Mouse (Mus musculus) layer of hippocampus, adult 18-20 months (tissue): ENCODE data around the gene Gpr34. TPM values are rescaled to one million over a fixed set of nuclear protein-coding genes. Genes with fewer than 3 reads are reported as not detected.

Source experiments
- DNase-seq, 2 experiments: peaks; one replicate each; pipeline ENCODE4 v3.0.0; 2022; ENCODE audit warnings: low spot score in 2 of 2
- long read RNA-seq: library from polyadenylated mRNA; stranded (forward); transcript quantifications from one replicate; pipeline ENCODE4 v2.0.0, GENCODE M21; 2021
- total RNA-seq, 2 experiments: library from RNA; stranded (reverse); gene quantifications; 2 replicates each; pipeline ENCODE4 v1.2.3; 2021

Gpr34 gene
- total RNA-seq = 10 to 100 TPM in 1 of 2 experiments, 1 to 10 TPM in 1; 9.2 to 22.3 TPM
- long read RNA-seq, transcript Gpr34-202 (3 exons, 1,898 nt) = major isoform, 5 of 12 reads
- long read RNA-seq, partial matches to known transcripts = 2 of 12 reads
- long read RNA-seq, other reads (novel, unspliced or antisense) = 2 of 12 reads

- DNase-seq = no peak
These were observed at the start of gene Gpr34 for GRCm38 (mm10) chrX:13631599-13632283. Gene Gpr34 (plus strand): TSS chrX:13632089.

- DNase-seq = no peak
These were observed 32.5 kb upstream of the Gpr34 start for GRCm38 (mm10) chrX:13599373-13599772.

GRCm38 (mm10) chrX:13599966-13600365 is 31.9 kb upstream of the Gpr34 start:
- no peak for DNase-seq

DNA sequence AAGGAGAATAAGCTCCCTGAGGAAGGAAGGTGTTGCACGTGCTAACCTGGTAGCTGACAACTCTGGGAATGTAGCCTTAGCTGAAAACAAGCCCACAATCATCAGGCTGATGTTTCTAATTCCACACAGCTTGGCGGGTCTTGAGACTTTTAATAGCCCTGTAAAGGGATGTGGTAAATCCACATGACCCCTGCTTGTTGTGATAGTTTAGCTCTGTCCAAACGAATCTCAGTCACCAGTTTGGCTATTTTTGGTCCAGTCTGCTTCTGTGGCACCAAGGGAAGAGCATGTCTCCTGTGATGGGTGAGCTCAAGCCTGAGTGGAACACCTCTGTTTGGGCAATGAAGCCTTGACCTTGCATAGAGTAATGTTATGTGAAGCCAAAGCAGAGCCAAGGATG is 25.1 kb upstream of the Gpr34 start:
- DNase-seq = no peak

DNA sequence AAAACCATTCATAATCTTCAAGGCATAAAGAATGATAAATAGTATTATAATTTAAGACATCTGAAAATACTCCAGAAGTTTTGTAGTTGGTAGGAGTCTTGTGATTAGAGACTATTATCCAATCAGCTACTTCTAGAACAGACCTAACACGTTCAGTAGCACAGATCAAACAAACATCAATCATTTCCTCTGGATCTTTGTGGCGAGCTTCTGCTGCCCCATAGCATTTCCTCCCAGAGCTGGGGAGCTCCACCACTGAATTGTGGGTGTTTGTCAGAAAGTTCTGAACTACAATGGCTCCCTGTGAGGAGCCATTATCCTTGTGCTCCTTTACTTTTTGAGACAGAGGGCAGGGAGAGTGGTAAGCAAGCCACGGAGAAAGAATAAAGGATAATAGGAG is 24.1 kb upstream of the Gpr34 start:
- DNase-seq = no peak

GRCm38 (mm10) chrX:13611114-13611513 is 20.8 kb upstream of the Gpr34 start:
- DNase-seq = no peak

DNA sequence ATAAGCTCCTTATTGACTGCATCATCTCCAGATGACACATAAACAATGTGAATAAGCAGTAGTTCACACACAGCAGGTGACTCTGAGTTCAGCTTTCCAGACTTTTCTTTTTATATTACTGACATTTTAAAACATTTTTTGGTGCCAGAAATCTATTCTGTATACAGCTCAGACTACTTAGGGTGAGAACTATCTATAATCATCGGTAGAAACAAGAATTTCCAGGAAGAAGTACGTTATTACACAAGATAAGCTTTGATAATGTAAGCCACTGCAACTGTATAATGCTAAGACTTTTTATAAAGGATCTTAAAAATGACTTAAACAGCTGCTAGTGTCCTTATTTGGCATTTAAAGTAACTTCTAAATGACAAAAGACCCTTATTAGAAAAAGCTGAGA is 19.8 kb upstream of the Gpr34 start:
- no peak for DNase-seq

GRCm38 (mm10) chrX:13616726-13617125 is 15.2 kb upstream of the Gpr34 start:
- DNase-seq = no peak

DNA sequence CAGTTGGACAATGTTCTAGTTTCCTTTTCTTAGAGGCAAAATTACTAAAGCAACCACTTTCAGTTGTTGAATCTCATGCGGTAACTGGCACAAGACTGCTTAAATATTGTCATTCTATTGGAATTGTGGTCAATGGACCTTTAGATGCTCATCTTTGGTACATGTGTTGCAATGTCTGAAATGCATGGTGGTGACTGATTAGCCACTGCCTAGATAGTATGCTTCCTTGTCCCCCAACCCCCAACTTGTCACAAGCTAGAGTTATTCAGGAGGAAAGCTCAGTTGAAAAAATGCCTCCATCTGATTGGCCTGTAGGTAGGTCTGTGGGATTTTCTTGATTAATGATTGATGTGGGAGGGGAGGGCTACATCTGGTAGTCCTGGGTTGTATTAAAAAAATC is 14.6 kb upstream of the Gpr34 start:
- DNase-seq = no peak

DNA sequence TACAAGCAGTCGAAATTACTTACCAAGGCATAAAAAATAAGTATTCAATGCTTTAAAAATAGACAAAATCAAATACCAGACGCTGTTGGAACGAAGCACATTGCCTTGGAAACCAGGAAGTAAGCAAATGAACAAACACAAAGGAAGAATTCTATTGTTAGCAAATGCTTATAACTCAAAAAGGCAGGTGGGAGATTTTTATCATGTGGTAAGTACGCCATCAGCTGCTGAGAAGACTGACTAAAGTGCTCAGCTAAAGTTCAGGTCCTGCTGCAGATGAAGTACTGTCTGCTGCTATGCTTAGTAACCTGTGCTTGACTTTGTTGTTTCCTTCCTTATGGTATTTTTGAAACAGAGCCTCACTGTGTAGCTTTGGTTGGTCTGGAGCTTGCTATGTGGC is 13.4 kb upstream of the Gpr34 start:
- peak in 1 of 2 experiments; percentile 33 for DNase-seq

DNA sequence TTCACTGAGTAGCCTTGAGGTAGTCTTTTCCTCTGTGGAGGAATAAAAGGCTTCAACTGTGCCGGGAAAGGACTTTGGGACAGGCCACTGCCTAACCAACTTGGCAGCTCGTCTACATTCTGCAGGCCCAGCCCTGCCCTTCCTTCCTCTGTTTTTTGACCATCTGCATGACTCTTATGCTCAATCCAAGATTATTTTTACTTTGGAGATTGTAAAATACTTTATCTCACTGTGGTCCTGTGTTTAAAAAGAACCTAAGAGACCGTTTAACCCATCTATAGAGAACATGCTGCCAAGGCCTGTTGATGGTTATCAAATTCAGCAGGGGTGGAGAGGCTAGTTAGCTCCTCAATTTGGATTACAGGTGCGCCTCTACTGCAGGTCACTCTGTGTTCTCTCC is 10.4 kb upstream of the Gpr34 start:
- no peak for DNase-seq

- DNase-seq = no peak
These were observed 9.2 kb upstream of the Gpr34 start for GRCm38 (mm10) chrX:13622654-13623053.

- DNase-seq = no peak
These were observed 4.5 kb downstream of the Gpr34 start for GRCm38 (mm10) chrX:13636398-13636797.

DNA sequence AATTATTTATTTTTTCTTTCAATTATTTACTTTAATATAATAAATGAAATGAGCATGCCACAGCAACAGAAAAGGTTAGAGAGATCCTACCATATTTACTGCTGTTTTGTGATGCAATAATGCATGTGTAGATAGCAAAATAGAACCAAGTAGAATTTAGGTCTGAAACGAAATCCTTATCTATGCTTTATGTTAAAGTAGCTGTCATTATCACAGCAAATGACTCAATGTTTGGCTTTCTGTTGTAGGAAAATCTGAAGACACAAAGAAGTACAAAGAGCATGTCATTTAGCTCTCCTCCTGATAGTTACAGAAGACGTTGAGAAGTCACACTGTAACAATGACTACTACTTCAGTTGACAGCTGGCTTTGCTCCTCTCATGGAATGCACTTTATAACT is 7.0 kb downstream of the Gpr34 start:
- no peak for DNase-seq

DNA sequence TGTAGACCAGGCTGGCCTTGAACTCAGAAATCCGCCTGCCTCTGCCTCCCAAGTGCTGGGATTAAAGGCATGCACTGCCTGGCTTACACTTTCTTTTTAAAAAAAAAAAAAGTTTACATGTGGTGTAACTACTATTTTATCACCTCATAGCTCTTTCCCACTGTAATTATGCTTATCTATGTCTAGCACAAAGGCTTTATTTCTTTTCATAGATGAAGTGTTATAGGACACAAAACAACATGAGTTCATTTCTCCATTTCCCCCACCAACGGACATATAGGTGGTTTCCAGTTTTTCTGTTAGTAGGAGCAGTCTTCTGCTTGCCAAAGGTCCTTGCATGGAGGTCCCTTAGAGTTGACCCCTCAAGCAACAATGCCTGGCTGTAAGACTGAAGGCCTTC is 20.0 kb downstream of the Gpr34 start:
- no peak for DNase-seq

DNA sequence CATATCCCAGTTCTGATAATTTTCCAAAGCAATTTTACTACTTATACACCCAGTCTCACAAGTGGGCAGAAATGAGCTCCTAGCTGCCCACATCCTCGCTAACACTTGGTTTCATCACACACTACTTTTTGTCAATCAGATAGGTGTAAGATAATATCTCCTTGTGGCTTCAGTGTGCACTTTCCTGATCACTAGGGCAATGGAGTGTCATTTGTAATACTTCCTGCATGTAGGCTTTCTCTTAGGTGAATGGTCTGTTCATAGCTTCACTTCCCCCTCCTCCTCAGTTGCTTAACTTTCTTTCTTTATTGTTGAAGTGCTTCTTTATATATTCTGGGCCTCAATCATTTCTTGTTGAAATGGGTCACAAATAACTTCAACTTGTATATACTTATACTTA is 20.4 kb downstream of the Gpr34 start:
- no peak for DNase-seq

- DNase-seq = peak in 1 of 2 experiments; percentile 56
These were observed 23.1 kb downstream of the Gpr34 start for GRCm38 (mm10) chrX:13655005-13655421.

- no peak for DNase-seq
These were observed 24.0 kb downstream of the Gpr34 start for GRCm38 (mm10) chrX:13655906-13656305.

- DNase-seq = peak in 1 of 2 experiments; percentile 53
These were observed 24.8 kb downstream of the Gpr34 start for GRCm38 (mm10) chrX:13656721-13657120.

GRCm38 (mm10) chrX:13658616-13659140 is 26.8 kb downstream of the Gpr34 start:
- DNase-seq = no peak

DNA sequence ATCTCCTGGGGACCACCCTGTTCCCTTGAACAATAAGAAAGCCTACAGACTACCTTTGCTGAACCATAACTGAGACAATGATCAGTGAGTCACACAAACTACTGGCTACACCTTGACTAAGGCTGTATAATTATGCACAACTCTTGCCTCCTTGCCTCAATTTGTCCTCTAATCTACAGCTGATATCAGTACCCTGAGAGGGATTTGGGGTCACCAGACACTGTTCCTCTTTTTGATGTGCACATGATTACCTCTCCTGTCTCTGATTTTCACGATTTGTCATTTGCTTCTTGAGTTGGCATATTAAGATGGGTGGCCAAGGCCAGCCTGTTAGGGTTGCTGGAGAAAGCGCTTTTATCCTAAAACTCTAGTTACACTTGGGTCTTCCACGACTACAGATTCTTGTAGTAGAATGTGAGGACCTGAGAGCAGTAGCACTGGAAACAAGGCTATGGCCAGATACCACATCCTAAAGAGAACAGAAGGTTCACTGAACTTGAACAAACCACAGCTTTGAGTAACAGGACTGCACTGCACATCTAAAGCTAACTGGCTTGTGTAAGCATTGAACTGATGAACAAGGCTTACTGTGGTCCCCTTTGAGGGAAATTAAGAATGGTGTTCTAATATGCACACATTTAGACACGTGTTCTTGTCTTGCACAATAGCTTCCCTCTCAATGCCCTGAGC is 27.5 kb downstream of the Gpr34 start:
- DNase-seq = no peak

- DNase-seq = no peak
These were observed 29.2 kb downstream of the Gpr34 start, which contains the start of gene Gpr82 for GRCm38 (mm10) chrX:13661063-13661462. Gene Gpr82 (plus strand): TSS chrX:13661363.
